Mouse (Mus musculus) urinary bladder, adult 2 months (tissue): Measurements from ENCODE around the gene Cox14. TPM values are rescaled to one million over a fixed set of nuclear protein-coding genes. Genes with fewer than 3 reads are reported as not detected.
"Not testable (repeated sequence)": the region's sequence is repeated elsewhere in the genome, so short reads cannot be mapped to it uniquely, and the experiment has no call there.

Experiments
- DNase-seq: peaks from one replicate; pipeline ENCODE4 v3.0.0; 2022; ENCODE audit warnings: low spot score
- polyA plus RNA-seq: library from polyadenylated mRNA; depleted of rRNA; stranded (reverse); fragments of >200 nt; gene quantifications from 2 replicates; pipeline ENCODE4 v1.2.3, GENCODE M21; 2012; rRNA removed

Gene Cox14
- polyA plus RNA-seq = 119 and 162 TPM in 2 replicates

DNA sequence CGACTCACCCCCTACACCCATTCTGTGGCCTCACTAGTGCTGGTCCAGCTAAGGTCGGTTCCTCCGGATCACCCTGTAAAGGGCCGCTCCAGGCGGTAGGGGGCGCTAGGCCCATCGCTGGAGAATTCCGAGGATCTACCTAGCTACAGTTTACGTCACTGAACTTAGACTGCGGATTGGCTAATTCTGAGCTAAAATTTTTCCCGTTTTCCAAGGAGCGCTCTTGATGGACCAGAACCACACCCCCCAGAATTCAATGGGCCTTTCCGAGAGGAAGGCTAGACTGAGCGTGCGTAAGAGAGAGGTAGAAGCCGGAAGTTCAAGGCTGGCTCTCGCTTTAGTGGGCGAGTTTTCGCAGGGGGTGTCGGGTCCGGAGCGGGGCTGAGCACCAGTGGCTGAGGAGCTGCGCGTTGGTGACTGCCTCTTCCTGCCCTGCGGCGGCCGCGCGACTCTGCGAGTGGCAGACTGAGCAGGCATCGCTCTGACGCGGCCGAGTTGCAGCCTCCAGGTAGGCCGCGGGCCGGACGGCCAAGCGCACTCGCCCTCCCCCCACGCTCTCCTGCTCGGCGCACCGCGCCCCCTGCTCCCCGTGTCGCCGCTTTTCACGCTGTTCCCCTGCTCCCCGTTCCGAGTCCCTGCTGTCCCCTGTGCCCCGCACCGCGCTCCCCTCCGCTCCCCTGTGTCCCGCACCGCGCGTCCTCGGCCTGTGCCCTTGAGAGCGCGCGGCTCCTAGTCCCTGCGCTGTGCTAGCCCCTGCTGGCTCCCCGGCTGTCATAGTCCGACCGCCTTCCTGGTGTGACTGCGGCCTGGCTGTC is at the start of gene Cox14:
Gene Cox14 (plus strand): TSS at position 278 of the 815 bp plus-strand sequence.
- DNase-seq = peak; percentile 89

DNA sequence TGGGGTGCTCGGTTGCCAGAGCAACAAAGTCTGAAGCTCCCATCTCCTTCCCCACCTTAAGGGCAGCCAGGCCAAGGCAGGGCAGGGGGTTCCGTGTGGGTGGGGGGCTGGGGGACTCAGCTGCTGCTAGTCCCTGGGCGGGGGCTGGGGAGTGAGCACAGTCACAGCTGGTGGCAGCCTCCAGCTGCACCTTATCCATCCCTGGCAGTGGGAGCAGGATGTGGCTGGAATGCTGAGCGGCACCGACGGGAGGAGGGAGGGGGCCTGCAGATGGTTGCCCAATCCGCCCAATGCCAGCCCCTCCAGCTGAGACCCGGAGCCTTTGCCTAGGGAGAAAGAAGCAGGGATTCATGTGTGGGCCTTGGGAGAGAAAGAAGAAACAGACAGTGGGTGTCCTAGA is 48.3 kb upstream of the Cox14 start:
- DNase-seq = no peak

DNA sequence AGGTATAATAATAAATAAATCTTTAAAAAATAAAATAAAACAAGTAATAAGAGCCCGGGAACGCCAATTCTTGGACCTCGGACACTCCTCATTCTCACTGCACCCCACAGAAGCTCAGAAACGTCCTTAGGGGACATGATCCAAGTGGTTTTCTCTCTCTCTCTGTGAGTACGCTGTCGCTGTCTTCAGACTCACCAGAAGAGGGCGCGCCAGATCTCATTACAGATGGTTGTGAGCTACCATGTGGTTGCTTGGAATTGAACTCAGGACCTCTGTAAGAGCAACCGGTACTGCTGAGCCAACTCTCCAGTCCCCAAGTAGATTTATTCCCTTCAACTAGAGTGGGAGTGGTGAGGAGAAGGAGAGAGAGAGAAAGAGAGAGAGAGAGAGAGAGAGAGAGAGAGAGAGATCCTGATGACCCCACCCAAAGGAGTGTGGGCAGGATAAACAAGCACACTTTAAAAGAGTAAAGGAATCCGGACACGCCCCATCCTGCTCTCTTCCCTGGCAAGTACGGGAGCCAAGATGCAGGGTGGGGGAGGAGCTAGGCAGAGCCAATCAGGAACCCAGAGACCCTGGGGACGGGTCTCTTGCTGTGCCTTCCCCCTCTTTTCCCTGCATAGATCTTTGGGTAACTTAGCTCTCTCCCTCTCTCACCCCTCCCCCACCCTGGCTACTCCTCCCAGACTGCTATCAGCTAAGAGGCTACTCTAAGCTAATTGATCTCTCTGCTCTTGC is 47.2 kb upstream of the Cox14 start:
- DNase-seq = no peak

DNA sequence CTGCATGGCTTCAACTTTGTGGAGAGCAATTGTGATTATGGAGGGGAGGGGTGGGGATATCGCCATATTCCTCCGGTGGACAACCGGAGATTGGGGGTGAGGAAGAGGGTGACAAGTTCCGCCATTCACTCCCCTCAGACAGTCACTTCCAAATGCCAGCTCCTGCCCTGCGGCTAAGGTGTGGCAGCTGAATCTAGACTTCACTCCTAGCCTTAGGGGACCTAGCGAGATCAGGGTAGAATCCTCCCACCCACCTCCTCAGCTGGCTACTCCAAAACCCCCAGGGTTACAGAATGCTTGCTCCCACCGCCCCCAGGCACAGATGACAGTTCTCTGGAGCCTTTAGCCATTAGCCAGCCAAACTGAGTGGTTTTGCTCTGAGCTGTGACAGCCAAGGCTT is 46.4 kb upstream of the Cox14 start:
- DNase-seq = no peak

DNA sequence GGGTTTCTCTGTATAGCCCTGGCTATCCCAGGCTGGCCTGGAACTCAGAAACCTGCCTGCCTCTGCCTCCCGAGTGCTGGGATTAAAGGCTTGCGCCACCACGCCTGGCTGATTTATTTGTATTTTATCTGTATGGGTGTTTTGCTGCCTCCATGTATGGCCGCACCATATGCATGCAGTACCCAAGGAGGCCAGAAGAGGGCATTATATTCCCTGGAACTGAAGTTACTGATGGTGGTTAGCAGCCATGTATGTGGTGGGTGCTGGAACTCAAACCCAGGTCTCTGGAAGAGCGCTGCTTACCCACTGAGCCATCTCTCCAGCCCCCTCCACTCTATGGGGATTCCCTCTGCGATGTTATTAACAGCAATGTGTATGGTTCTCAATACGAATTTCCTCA is 42.5 kb upstream of the Cox14 start:
- DNase-seq = no peak

DNA sequence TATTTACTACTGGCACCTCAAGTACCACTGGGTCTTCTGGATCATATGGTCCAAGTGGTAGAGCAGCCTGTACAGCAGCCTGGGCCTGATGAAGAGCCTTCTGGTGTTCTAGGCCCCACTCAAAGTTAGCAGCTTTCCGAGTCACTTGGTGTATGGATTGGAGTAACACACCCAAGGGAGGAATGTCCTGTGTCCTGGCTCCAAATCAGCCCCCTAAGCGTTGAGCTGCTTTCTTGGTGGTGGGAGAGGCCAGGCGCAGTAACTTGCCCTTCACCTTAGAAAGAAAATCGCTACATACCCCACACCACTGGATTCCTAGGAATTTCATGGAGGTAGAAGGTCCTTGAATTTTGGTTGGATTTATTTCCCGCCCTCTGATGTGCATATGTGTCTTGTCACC is 41.3 kb upstream of the Cox14 start:
- DNase-seq = no peak

DNA sequence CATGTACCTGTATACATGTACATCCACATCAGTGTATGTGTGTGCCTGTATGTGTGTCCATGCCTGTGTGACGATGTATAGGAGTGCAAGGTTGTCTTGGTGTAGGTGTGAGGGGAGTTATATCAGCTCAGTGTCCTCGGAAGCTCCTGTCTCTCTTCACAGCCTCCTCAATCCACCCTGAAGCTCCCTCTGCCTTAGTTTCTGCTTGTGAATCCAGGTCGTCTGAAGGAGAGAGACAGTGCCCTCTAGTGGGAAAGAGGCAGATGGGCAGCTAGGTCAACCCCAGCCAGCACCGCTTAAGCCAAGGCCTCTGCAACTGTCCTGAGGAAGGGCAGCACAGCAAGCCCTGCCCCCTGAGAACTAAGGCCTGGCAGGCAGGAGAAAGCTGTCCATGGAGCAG is 36.7 kb upstream of the Cox14 start:
- no peak for DNase-seq

DNA sequence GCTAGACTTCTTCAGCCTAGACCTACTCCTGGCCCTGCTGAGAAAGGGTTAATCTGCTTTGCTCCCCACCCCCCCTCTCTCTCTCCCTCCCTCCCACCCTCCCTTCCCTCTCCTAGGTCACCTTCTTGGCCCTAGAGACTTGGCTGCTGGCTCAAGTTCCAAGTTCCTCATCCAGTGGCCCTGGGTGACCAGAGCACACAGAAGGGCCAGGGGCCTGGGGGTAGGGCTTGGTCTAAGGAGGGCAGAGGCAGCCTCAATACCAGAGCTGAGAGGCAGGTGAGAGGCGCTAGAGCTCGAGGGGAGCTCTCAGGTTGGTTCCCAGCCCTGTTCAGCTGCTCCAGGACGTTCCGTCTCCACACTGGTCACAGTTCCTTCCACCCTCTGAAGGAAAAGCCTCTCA is 34.5 kb upstream of the Cox14 start:
- DNase-seq = no peak

DNA sequence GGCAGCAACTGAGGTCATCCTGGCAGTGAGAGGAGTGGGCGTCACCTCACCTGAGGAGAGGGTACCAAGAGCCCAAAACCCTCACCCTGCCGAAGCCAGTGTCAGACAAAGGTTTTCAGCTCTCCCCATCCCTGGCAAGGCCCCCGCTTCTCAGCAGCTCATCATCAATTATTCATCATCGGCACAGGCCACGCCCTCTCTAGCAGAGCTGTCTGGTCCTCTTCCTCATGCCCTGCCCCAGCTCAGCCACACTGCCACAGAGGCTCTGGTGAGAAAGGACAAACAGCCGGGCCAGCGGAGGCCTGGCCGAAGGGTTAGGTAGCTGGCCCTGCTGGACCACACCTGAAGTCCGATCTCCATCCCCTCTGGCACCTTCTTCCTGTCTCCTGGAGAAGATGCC is 33.4 kb upstream of the Cox14 start:
- no peak for DNase-seq

DNA sequence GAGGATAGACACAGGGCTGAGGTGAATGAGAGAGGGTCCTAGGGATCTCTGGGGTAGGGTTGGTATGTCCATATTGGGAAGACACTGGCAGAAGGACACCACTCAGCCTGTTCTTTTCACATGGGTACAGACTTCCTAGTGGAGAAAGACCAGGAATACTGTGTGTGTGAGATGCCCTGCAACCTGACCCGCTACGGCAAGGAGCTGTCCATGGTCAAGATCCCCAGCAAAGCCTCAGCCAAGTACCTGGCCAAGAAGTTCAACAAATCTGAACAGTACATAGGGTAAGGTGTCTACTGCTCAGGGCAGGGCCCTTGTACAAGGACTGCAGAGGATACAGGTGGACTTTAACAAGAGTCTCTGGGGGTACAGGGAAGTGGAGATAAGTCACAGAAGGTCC is 28.1 kb upstream of the Cox14 start:
- DNase-seq = no peak

DNA sequence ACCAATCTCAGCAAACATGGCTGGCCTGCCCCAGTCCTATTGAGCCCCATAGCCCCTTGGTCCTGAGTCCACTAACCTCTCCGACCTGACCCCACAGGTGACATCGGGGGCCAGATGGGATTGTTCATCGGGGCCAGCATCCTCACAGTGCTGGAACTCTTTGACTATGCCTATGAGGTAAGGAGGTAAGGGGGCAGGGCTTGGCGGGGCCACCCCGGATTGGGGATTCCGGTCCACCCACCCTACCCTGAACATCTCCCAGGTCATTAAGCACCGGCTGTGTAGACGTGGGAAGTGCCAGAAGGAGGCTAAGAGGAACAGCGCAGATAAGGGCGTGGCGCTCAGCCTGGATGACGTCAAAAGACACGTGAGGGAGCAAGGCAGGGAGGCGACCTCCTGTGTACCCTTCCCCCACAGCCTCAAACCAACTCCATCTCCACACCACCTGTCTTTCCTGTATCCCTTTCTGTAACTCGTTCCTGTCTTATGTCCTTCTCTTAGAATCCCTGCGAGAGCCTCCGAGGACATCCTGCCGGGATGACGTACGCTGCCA is 26.8 kb upstream of the Cox14 start:
- DNase-seq = no peak

DNA sequence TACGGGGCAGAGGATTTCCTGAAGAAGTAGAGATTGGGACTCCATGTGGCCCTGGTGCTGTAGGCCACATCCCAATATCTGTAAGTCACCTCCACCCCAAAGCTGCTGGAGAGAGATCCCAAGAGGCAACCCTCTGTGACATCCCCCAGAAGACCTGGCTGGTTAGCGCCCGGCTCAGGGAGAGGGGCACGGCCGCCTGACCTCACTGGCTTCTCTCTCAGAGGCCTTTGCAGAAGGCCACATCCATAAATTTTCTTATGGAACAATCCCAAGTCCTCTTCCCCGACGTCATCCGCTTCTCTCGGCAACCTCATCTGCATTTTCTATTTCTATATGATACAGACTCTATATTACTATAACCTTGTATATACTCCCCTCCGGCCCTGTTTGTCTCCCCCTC is 25.7 kb upstream of the Cox14 start:
- DNase-seq = no peak

DNA sequence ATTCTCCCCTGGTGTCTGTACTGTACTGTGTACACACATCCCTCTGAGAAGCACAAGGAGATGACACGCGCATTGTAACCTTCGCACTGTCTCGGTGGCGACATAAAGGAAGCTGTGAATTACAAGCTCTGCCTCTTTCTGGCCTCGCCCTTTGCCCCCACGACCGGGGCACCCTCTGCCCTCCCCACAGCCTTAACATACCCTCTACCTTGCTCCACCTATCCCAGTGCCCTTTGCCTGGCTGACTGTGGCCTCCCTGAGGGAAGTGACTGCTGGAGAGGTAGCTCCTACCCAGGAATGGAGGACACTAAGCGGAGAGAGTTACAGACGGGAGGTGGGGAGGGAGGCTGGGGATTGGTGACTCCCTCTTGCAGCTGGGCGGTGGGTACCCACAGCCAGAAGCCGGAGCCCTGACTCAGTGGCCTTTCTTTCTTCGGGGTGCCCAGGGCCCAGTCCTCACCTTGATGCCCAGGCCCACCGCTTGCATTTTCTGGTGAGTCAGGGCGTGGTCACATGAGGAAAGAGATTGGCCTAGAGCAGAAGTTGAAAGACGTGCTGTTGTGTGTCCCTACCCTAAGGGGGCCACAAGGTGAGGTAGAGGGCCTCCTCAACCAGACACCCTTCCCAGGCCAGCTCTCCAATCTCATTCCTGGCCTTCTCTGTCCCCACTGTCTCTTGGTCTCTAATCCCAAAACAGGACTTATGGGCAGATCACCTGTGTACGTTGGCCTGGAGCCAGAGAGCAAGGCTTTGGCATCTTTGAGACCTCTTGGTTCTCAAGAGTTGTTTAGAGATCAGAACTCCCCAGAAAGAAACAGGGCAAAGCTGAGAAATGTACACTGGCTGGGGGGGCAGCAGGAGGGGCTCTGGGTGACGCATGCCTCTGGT is 25.0 kb upstream of the Cox14 start:
- DNase-seq = no peak

DNA sequence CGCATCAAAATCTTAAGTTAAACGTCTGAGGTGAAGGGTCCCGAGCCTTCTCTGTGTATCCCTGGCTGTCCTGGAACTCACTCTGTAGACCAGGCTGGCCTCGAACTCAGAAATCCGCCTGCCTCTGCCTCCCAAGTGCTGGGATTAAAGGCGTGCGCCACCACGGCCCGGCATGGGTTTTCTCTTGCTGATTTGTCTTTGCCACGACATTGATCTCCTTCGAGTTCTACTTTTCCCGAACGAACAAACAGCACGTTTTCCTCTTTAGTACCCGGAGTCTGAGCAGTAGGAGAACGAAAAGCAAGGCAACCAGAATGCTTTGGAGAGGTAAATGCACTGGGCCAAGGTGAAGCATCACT is 23.8 kb upstream of the Cox14 start:
- DNase-seq = not testable (repeated sequence)

DNA sequence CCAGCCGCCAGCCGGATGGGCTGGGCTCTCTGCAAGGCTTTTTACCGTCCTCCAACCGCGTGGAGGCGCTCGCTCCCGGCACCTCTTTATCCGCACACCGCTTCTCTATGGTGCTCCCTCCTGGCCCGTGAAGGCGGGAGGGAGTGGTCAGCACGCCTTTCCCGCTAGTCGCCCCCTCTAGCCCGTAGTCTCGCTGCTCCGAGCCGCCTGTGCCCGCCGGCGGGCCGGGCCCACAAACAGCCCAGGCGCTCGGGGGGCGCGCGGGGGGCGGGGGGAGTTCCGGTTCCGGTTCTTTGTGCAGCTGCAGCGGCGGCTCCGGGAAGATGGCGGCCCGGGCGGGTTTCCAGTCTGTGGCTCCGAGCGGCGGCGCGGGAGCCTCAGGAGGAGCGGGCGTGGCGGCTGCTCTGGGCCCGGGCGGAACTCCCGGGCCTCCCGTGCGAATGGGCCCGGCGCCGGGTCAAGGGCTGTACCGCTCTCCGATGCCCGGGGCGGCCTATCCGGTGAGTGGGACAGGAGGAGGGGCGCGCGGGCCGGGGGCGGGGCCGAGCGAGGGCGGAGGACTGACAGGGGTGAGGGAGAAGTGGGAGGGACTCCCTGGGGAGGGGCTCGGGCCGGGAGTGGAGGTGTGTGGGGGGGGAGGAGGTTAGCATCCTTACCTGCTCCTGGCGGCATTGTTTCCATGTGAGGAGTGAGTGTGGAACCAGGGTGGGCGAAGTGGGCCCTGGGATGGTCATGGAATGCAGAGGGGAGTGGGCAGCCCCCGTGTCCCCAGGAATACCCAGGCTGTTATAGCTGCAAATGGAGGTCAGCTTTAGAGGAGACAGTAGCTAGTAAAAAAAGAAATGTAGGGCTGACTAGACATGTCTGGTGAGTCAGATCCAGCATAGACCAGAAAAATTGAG is 23.2 kb upstream of the Cox14 start, which contains the start of gene Smarcd1:
Gene Smarcd1 (plus strand): TSS at position 131 of the 902 bp plus-strand sequence.
- peak; percentile 95 for DNase-seq

DNA sequence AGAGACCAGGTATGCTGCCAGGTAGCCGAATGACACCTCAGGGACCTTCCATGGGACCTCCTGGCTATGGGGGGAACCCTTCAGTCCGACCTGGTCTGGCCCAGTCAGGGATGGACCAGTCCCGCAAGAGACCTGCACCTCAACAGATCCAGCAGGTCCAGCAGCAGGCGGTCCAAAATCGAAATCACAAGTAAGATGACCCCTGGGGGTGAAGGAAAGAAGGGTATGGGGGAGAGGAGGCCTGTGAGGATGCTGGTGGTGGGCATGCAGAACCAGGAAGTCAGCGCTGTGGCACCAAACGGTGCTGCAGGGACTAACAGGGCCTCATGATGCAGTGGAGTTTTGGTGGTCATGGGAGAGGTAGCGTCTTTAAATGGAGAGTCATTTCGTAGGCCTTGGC is 22.3 kb upstream of the Cox14 start:
- DNase-seq = no peak

DNA sequence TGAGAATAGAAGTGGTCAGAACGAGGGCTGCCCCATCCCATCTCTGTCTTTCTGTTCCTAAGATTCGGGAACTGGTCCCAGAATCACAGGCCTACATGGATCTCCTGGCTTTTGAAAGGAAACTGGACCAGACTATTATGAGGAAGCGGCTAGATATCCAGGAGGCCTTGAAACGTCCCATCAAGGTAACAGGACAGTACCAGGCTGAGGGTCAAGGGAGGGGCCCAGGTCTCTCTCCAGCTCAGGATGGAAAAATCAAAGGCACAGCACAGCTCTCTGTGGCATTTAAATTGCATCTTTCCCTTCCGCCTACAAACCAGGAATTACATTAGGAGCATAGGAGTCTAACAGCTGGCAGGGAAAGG is 21.8 kb upstream of the Cox14 start:
- DNase-seq = no peak

DNA sequence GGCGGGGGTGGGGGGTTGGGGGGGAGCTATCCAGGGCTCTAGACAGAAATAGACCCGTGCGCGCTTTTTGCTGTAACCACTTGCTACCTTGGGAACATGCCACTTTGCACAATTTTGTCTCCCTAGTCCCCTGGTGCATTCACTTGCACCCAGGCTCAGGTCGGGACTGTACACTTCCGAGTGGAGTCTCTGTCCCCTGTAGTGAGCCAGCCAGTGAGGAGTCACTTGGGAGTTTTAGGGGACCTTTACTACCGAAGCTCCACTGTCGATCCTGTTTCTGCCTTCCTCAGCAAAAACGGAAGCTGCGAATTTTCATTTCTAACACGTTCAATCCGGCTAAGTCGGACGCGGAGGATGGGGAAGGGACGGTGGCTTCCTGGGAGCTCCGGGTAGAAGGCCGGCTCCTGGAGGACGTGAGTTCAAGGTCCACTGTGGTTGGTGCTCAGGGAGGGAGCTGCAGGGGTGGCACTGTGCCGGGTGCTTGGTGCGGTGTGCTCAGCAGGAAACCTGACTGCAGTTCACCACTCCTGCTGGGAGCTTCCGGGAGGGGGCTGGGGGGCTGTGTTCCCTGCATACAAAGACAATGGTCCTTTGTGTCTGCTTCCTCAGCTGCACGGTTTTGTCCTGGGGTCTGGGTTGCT is 21.3 kb upstream of the Cox14 start:
- DNase-seq = no peak

DNA sequence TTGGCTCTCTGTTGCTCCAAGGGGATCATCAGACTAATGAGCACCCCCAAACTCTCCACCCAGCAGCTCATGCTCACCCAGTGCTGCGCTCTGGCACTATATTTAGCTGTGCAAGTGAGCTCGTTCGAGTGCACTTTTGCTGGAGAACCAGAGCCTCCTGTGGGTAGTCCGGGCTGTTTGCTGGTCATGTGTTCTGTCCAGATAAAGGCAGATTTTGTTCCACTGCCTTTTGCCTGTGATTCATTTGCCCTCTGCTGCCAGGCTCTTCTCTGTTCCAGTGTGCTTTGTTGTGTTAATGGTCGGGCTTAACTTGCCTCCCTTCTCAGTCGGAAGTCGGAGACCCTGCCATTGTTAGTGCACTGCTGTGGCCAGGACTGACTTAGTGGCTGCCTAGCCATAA is 20.5 kb upstream of the Cox14 start:
- no peak for DNase-seq

DNA sequence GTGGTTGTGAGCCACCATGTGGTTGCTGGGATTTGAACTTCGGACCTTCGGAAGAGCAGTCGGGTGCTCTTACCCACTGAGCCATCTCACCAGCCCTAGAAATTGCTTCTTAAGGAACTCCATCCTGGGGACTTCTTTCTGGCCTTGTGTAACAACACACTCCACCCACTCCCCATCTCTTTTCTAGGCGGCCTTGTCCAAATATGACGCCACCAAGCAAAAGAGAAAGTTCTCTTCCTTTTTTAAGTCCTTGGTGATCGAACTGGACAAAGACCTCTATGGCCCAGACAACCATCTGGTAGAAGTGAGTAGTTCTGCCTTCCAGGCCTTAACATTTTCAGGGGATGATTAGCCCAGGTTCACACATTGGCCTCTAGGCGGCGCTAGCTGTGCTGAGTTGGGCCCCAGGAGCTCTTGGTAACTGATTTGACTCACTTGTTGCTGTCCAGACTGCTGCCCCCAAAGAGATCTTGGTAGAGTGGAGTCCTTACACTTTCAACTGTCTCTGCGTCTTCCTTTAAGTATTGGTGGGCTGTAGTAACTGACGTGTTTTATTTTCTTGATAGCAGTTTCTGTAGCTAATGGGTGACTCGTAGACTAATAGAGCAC is 19.9 kb upstream of the Cox14 start, which contains the start of gene Gm17349:
Gene Gm17349 (minus strand): TSS at position 51 of the 609 bp plus-strand sequence.
- no peak for DNase-seq
